Comparison of ENCODE assay signal across 8 mouse cellular contexts in genomic region chr1:87852892-87853600, GRCm38 (mm10). TPM values are rescaled to one million over a fixed set of nuclear protein-coding genes. Genes with fewer than 3 reads are reported as not detected.
A peak's percentile ranks its signal among the peaks of the same experiment; 100 is the strongest.
DNase-seq lines count a peak whose midpoint lies in the region; ATAC-seq lines count a peak whose summit lies in the region.

Gene Dgkd, plus strand, starts transcription at chr1:87853287.

- H3K9ac ChIP-seq in hindbrain, embryonic 13.5 days, result peak within 1 kb of the TSS; percentile 94

- WGBS in hindbrain, embryonic 13.5 days, result 2% methylated on average over 42 of the region's 74 CpGs

- H3K9me3 ChIP-seq in hindbrain, embryonic 13.5 days, result no peaks in the 10 kb centered on the region

- peak; percentile 88 for DNase-seq in ZHBTc4 (ENCODE audit: low read depth, low spot score)
- DNase-seq in cerebellum, postnatal 10 days, result peak; percentile 93 to 94
- peak; percentile 39 to 42 for DNase-seq in frontal cortex, postnatal 36 days (ENCODE audit: low spot score in 2 of 2)
- DNase-seq in layer of hippocampus, postnatal 36 days, result peak; percentile 53 to 55
- DNase-seq in lung, postnatal 4 days, result peak; percentile 83 to 87
- DNase-seq in retina, postnatal 7 days (ENCODE audit: low read depth, low spot score), result peak; percentile 81
- DNase-seq in urinary bladder, adult 2 months (ENCODE audit: low spot score), result peak; percentile 58

- H3K27ac ChIP-seq in hindbrain, embryonic 13.5 days, result peak within 1 kb of the TSS; percentile 82

- H3K4me1 ChIP-seq in hindbrain, embryonic 13.5 days (replicated peaks), result peaks cover 37% of the 10 kb centered on the region

- H3K36me3 ChIP-seq in hindbrain, embryonic 13.5 days, result no peaks in the 10 kb centered on the region

- peak; percentile 93 for ATAC-seq in hindbrain, embryonic 13.5 days (ENCODE audit: low FRiP score)

- no peaks in the 10 kb centered on the region for H3K27me3 ChIP-seq in hindbrain, embryonic 13.5 days

- H3K4me3 ChIP-seq in hindbrain, embryonic 13.5 days, result peak within 1 kb of the TSS; percentile 96

- peak within 1 kb of the TSS; percentile 76 for H3K4me2 ChIP-seq in hindbrain, embryonic 13.5 days

RNA-seq across cellular contexts. Expression of gene Dgkd, which starts in this region (rescaled TPM):
- polyA plus RNA-seq in hindbrain, embryonic 13.5 days (2015; fragmentation: Nextera tagmentation; extraction: Ambion mirVana), result 42.7 and 44.7 TPM in 2 replicates
- total RNA-seq in layer of hippocampus, postnatal 36 days (2021), result 100 to 1,000 TPM; 104 to 118 TPM
- 22.2 and 22.5 TPM in 2 replicates for polyA plus RNA-seq in urinary bladder, adult 2 months (2012; rRNA removed)

Comparison
In these comparisons a context has a peak if more than half of its experiments do, and no peak if none do; other contexts are left out.
1. Peak in every context shown above with its lines: DNase-seq, ATAC-seq, H3K4me3 ChIP-seq and H3K27ac ChIP-seq.
2. DNase-seq: peak in every context shown above with its lines; median percentile 94 in cerebellum, postnatal 10 days; 88 in ZHBTc4; 85 in lung, postnatal 4 days; 81 in retina, postnatal 7 days; 58 in urinary bladder, adult 2 months; 54 in layer of hippocampus, postnatal 36 days; 40 in frontal cortex, postnatal 36 days.